Mouse (Mus musculus) inflammation-experienced regulatory T-cells, adult 6 months (primary cell): ENCODE measurements around the gene Mrpl28. TPM values are rescaled to one million over a fixed set of nuclear protein-coding genes. Genes with fewer than 3 reads are reported as not detected.

ENCODE experiments used
- polyA plus RNA-seq, 3 experiments: library from polyadenylated mRNA; unstranded; fragments of 100-300 nt; shearing (Covaris generic); gene quantifications; one replicate each; pipeline ENCODE4 v1.2.1; 2017

The Mrpl28 gene
- polyA plus RNA-seq, 3 experiments from 2014 or later, result 94.6 to 150 (median 125) TPM

Other genes starting within 250 kb of the Mrpl28 start
- 100 to 1,000 TPM in 1 of 3 experiments, 10 to 100 TPM in 2; 91.1 to 121 (median 98.2) TPM for gene Mettl26, start 248.4 kb upstream of the Mrpl28 start, polyA plus RNA-seq
- gene Wfikkn1, start 242.6 kb upstream of the Mrpl28 start, polyA plus RNA-seq, result 1 to 10 TPM in 2 of 3 experiments, under 1 TPM in 1; 0.93 to 1.9 (median 1.4) TPM
- gene Rab40c, start 203.8 kb upstream of the Mrpl28 start, polyA plus RNA-seq, result 1 to 10 TPM; 6.0 to 7.9 (median 7.5) TPM
- gene Pigq, start 178.6 kb upstream of the Mrpl28 start, polyA plus RNA-seq, result 10 to 100 TPM; 22.0 to 28.6 (median 27.4) TPM
- not detected for gene Nhlrc4, start 178.5 kb upstream of the Mrpl28 start, polyA plus RNA-seq
- not detected for gene A930017K11Rik, start 170.9 kb upstream of the Mrpl28 start, polyA plus RNA-seq
- gene Capn15, start 137.7 kb upstream of the Mrpl28 start, polyA plus RNA-seq, result 1 to 10 TPM; 5.6 to 6.0 (median 5.7) TPM
- gene Rab11fip3, start 53.9 kb upstream of the Mrpl28 start, polyA plus RNA-seq, result 1 to 10 TPM; 1.6 to 3.0 (median 2.7) TPM
- gene Decr2, start 33.2 kb upstream of the Mrpl28 start, polyA plus RNA-seq, result 10 to 100 TPM; 14.2 to 26.5 (median 21.7) TPM
- 1 to 10 TPM in 1 of 3 experiments, under 1 TPM in 2; 0.39 to 1.0 (median 0.52) TPM for gene Nme4, start 27.9 kb upstream of the Mrpl28 start, polyA plus RNA-seq
- 1 to 10 TPM; 6.0 to 8.5 (median 6.3) TPM for gene Tmem8, start 10.2 kb upstream of the Mrpl28 start, polyA plus RNA-seq
- gene Axin1, start 15.2 kb downstream of the Mrpl28 start, polyA plus RNA-seq, result 10 to 100 TPM; 10.3 to 11.0 (median 10.9) TPM
- gene Pdia2, start 75.6 kb downstream of the Mrpl28 start, polyA plus RNA-seq, result not detected
- 10 to 100 TPM in 1 of 3 experiments, 1 to 10 TPM in 2; 4.7 to 12.3 (median 6.2) TPM for gene Rgs11, start 79.5 kb downstream of the Mrpl28 start, polyA plus RNA-seq
- gene Arhgdig, start 84.3 kb downstream of the Mrpl28 start, polyA plus RNA-seq, result not detected
- 10 to 100 TPM; 19.9 to 34.9 (median 23.7) TPM for gene Fam234a, start 120.7 kb downstream of the Mrpl28 start, polyA plus RNA-seq
- gene Luc7l, start 129.4 kb downstream of the Mrpl28 start, polyA plus RNA-seq, result 10 to 100 TPM; 50.3 to 60.4 (median 56.9) TPM